Mouse (Mus musculus): ENCODE results near the gene Mok. TPM values are rescaled to one million over a fixed set of nuclear protein-coding genes. Genes with fewer than 3 reads are reported as not detected.

Mok gene
- polyA plus RNA-seq, 1 experiment from 2014 or later: 7.9 TPM

DNA sequence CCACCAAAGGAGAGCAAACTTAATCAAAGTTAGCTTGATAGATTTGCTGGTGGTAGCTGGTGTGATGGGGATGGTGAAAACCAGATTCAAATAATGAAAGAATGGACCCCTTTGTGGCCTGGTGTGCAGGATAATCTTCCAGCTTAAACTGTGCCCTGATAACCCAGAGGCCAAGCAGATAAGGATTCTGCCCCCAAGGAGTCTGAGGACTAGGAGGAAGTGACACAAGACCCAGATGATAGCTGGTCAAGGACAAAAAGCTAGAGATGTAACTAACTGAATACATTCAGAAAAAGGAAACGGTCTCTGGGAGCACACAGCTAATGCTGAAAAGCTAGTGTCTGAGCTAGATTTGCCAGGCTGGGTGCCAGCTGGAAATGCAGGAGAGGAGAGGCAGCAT lies 11.2 kb upstream of the Mok start:
- no peak overlapping the region for H3K27ac ChIP-seq (ENCODE audit: low read length)
- H3K9ac ChIP-seq (ENCODE audit: low read length): no peak overlapping the region
- H3K4me2 ChIP-seq (ENCODE audit: low read depth, low read length): no peak overlapping the region
- no peak for ATAC-seq (ENCODE audit: low read depth)
- H3K9me3 ChIP-seq (ENCODE audit: control insufficient read depth, low read length): no peaks in the 10 kb centered on the region
- H3K4me1 ChIP-seq (replicated peaks; ENCODE audit: control insufficient read depth, insufficient read depth, low read length): peaks cover 10% of the 10 kb centered on the region; the same call in 1 of the 2 replicates
- WGBS: 89% methylated on average over 1 of the region's 1 CpGs
- no peak overlapping the region for H3K4me3 ChIP-seq (ENCODE audit: low read length)
- H3K36me3 ChIP-seq (ENCODE audit: control insufficient read depth, insufficient read depth, low read length): no peaks in the 10 kb centered on the region; the same call in none of the 2 replicates
- no peaks in the 10 kb centered on the region for H3K27me3 ChIP-seq (ENCODE audit: control insufficient read depth, insufficient read depth, low read depth, low read length)

DNA sequence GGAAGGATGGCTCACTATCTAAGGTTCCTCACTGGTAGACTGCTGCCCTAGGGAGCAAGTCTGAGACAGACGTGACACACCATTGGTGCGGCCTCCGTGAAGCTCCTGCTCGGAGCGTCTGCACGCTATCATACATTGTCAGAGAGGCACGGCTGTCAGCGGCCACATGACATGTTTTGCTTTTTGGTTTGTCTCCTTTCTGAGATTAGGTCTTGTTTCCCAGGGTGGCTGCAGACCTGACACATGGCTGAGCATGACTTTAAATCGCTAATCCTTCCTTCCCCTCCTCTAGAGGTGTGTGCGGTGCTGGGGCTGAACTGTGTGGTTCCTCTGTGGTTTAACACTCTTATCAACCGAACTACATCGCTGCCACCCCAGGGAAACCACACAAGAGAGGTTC lies 10.7 kb upstream of the Mok start:
- Histone ChIP-seq H3K9ac (ENCODE audit: low read length) (peak overlapping the region; percentile 87; the same call in 1 of the 2 replicates), H3K27ac (ENCODE audit: low read length) (no peak overlapping the region), H3K4me2 (ENCODE audit: low read depth, low read length) (peak overlapping the region; percentile 75; the same call in 1 of the 2 replicates), H3K27me3 (ENCODE audit: control insufficient read depth, insufficient read depth, low read depth, low read length) (no peaks in the 10 kb centered on the region), H3K4me1 (replicated peaks; ENCODE audit: control insufficient read depth, insufficient read depth, low read length) (peaks cover 10% of the 10 kb centered on the region), H3K9me3 (ENCODE audit: control insufficient read depth, low read length) (no peaks in the 10 kb centered on the region), H3K4me3 (ENCODE audit: low read length) (no peak overlapping the region), H3K36me3 (ENCODE audit: control insufficient read depth, insufficient read depth, low read length) (no peaks in the 10 kb centered on the region; the same call in none of the 2 replicates)
- WGBS: 64% methylated on average over 12 of the region's 12 CpGs
- ATAC-seq (ENCODE audit: low read depth): no peak

DNA sequence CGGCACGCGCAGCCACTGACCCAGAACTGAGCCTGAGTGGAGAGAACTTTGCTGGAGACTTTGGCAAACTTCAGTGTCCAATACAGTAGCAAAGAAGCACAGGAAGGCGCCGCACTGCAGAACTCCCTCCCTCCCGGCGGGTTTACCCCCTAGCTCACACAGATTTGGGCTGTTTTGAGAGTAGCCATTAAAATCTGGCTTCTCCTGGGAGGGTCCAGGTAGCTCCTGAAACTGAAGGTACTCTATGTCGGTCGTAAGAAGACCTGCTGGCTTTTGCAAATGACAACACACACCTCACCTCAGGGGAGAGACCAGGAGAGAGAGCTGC lies 10.2 kb upstream of the Mok start:
- Histone ChIP-seq H3K4me2 (ENCODE audit: low read depth, low read length) (peak overlapping the region; percentile 75), H3K9ac (ENCODE audit: low read length) (peak overlapping the region; percentile 87), H3K4me1 (replicated peaks; ENCODE audit: control insufficient read depth, insufficient read depth, low read length) (peaks cover 15% of the 10 kb centered on the region), H3K27me3 (ENCODE audit: control insufficient read depth, insufficient read depth, low read depth, low read length) (no peaks in the 10 kb centered on the region), H3K36me3 (ENCODE audit: control insufficient read depth, insufficient read depth, low read length) (no peaks in the 10 kb centered on the region; the same call in 1 of the 2 replicates), H3K27ac (ENCODE audit: low read length) (peak overlapping the region; percentile 79), H3K9me3 (ENCODE audit: control insufficient read depth, low read length) (no peaks in the 10 kb centered on the region), H3K4me3 (ENCODE audit: low read length) (peak overlapping the region; percentile 83)
- WGBS: 9% methylated on average over 9 of the region's 9 CpGs
- 0 out of 2 replicates have a peak, but pooled peaks have one; percentile 15 for ATAC-seq (ENCODE audit: low read depth)

- H3K4me1 ChIP-seq (replicated peaks; ENCODE audit: control insufficient read depth, insufficient read depth, low read length): peaks cover 17% of the 10 kb centered on the region
- peak; percentile 82 for ATAC-seq (ENCODE audit: low read depth)
- H3K27ac ChIP-seq (ENCODE audit: low read length): peak within 1 kb of the TSS; percentile 79
- WGBS: under 1% methylated on average over 58 of the region's 89 CpGs
- peak within 1 kb of the TSS; percentile 83 for H3K4me3 ChIP-seq (ENCODE audit: low read length)
- H3K27me3 ChIP-seq (ENCODE audit: control insufficient read depth, insufficient read depth, low read depth, low read length): no peaks in the 10 kb centered on the region
- no peaks in the 10 kb centered on the region; the same call in 1 of the 2 replicates for H3K36me3 ChIP-seq (ENCODE audit: control insufficient read depth, insufficient read depth, low read length)
- H3K9ac ChIP-seq (ENCODE audit: low read length): peak within 1 kb of the TSS; percentile 87
- H3K9me3 ChIP-seq (ENCODE audit: control insufficient read depth, low read length): no peaks in the 10 kb centered on the region
- H3K4me2 ChIP-seq (ENCODE audit: low read depth, low read length): peak within 1 kb of the TSS; percentile 75
Measured at GRCm38 (mm10) chr12:110850010-110850928, 9.5 kb upstream of the Mok start, which contains the start of gene Zfp839. Gene Zfp839, plus strand, starts transcription at chr12:110850253.

DNA sequence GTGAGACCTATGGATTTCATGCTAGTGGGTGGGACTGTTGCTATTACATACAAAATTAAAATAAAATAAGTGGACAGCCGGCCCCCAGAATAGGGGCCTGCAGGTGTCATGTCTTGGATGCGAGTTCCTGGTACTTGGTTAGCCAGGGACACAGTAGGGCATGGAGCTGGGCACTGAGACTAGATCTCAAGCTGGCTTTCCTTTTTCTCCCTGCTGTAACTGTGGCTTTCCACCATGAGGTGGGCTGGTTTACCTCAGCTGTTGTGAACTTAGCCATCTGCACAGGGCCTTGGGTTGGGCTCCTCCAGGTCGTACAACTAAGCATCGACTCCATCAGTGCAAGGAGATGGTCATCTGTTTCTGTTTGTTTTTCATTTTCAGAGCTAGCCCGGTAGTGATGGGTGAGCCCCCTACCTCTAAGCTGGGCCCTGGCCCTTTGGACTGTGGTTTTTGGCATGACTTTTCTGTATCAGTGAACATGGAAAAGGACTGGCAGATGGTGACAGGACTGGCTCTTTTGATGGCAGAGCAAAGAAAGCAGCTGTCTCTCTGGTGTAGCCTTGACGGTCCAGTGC lies 5.5 kb upstream of the Mok start:
- H3K36me3 ChIP-seq (ENCODE audit: control insufficient read depth, insufficient read depth, low read length): no peaks in the 10 kb centered on the region
- peak overlapping the region; percentile 64 for H3K4me2 ChIP-seq (ENCODE audit: low read depth, low read length)
- no peak for ATAC-seq (ENCODE audit: low read depth)
- peaks cover 20% of the 10 kb centered on the region for H3K4me1 ChIP-seq (replicated peaks; ENCODE audit: control insufficient read depth, insufficient read depth, low read length)
- 65% methylated on average over 6 of the region's 6 CpGs for WGBS
- peak overlapping the region; percentile 75 for H3K4me3 ChIP-seq (ENCODE audit: low read length)
- peak overlapping the region; percentile 56 for H3K9ac ChIP-seq (ENCODE audit: low read length)
- peak overlapping the region; percentile 93; the same call in 1 of the 2 replicates for H3K27ac ChIP-seq (ENCODE audit: low read length)
- no peaks in the 10 kb centered on the region for H3K27me3 ChIP-seq (ENCODE audit: control insufficient read depth, insufficient read depth, low read depth, low read length)
- H3K9me3 ChIP-seq (ENCODE audit: control insufficient read depth, low read length): no peaks in the 10 kb centered on the region

GRCm38 (mm10) chr12:110845131-110845880 lies 4.6 kb upstream of the Mok start:
- H3K9me3 ChIP-seq (ENCODE audit: control insufficient read depth, low read length): no peaks in the 10 kb centered on the region
- peak overlapping the region; percentile 56 for H3K9ac ChIP-seq (ENCODE audit: low read length)
- no peaks in the 10 kb centered on the region for H3K36me3 ChIP-seq (ENCODE audit: control insufficient read depth, insufficient read depth, low read length)
- under 1% methylated on average over 36 of the region's 36 CpGs for WGBS
- no peaks in the 10 kb centered on the region for H3K27me3 ChIP-seq (ENCODE audit: control insufficient read depth, insufficient read depth, low read depth, low read length)
- H3K4me1 ChIP-seq (replicated peaks; ENCODE audit: control insufficient read depth, insufficient read depth, low read length): peaks cover 13% of the 10 kb centered on the region
- H3K27ac ChIP-seq (ENCODE audit: low read length): peak overlapping the region; percentile 93
- H3K4me2 ChIP-seq (ENCODE audit: low read depth, low read length): peak overlapping the region; percentile 64
- peak overlapping the region; percentile 75 for H3K4me3 ChIP-seq (ENCODE audit: low read length)
- ATAC-seq (ENCODE audit: low read depth): peak; percentile 94

- peak; percentile 32 for ATAC-seq (ENCODE audit: low read depth)
- no peaks in the 10 kb centered on the region for H3K27me3 ChIP-seq (ENCODE audit: control insufficient read depth, insufficient read depth, low read depth, low read length)
- under 1% methylated on average over 42 of the region's 42 CpGs for WGBS
- peak overlapping the region; percentile 93 for H3K27ac ChIP-seq (ENCODE audit: low read length)
- H3K9ac ChIP-seq (ENCODE audit: low read length): peak overlapping the region; percentile 56
- peaks cover 17% of the 10 kb centered on the region for H3K4me1 ChIP-seq (replicated peaks; ENCODE audit: control insufficient read depth, insufficient read depth, low read length)
- H3K4me3 ChIP-seq (ENCODE audit: low read length): peak overlapping the region; percentile 75
- H3K9me3 ChIP-seq (ENCODE audit: control insufficient read depth, low read length): no peaks in the 10 kb centered on the region
- H3K36me3 ChIP-seq (ENCODE audit: control insufficient read depth, insufficient read depth, low read length): no peaks in the 10 kb centered on the region
- H3K4me2 ChIP-seq (ENCODE audit: low read depth, low read length): peak overlapping the region; percentile 64
Measured at GRCm38 (mm10) chr12:110844227-110845130, 3.7 kb upstream of the Mok start.
